Mouse (Mus musculus) testis, adult 2 months (tissue): Measurements from ENCODE around the gene Gm21915.

Experiments
- CTCF ChIP-seq: fragments of 200-500 bp; IDR thresholded peaks from 2 replicates; pipeline ENCODE4 v1.5.1; 2012; ENCODE audit warnings: low read depth, mild to moderate bottlenecking, inconsistent platforms, low read length, moderate library complexity; ENCODE audit not compliant: control insufficient read depth, insufficient read depth, insufficient replicate concordance
- POLR2A ChIP-seq: fragments of 200-500 bp; IDR thresholded peaks from 2 replicates; pipeline ENCODE4 v1.6.1; 2012; ENCODE audit warnings: low read depth, mild to moderate bottlenecking, inconsistent platforms, low read length, moderate library complexity; ENCODE audit not compliant: control insufficient read depth

DNA sequence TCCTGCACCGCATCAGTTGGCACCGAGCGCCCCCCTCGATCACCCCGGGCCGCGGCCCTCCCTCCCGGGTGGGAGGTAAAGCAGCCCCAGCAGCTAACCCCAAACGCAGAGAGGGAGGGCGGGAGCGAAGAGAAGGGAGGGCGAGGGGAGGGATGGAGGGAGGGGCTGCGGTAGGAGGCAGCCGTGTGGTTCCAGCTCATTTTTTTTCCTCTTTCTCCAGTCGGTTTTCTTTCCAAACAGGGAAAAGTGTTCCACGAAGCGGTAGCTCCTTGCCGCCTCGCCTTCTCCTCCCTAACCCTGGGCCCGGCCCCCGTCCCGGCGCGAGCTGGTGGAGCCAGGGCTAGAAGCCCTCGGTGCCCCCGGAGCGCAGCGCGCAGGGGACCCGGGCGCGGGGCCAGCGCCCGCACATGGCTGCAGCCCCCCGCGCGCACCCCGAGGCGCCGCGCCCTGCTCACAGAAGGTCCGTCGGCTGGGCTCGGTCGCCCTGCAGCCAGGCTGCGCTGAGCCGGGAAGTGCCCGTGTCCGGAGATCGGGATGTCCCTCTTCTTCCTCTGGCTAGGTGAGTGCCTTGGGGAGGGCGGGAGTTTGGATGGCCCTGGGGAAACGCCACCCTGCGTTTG is 15.5 kb downstream of the Gm21915 start, which contains the start of gene Clmp:
- TF ChIP-seq POLR2A (no peak), CTCF (no peak)
